Mouse (Mus musculus): Measurements from ENCODE around the gene Rab3b.

GRCm38 (mm10) chr4:108909872-108910425, 31.1 kb downstream of the Rab3b start:
- TF ChIP-seq POLR2A (IDR thresholded peaks at IDR 0.05; ENCODE audit: insufficient read depth, low read depth, low read length) (no peak), CTCF (IDR thresholded peaks at IDR 0.05; ENCODE audit: insufficient read depth, low read depth, low read length) (no peak)

Data from olfactory bulb, adult 2 months (tissue).